Mouse (Mus musculus) forebrain, embryonic 10.5 days (tissue): ENCODE results near the gene Slc29a4. TPM values are rescaled to one million over a fixed set of nuclear protein-coding genes. Genes with fewer than 3 reads are reported as not detected.
A peak's percentile ranks its signal among the peaks of the same experiment; 100 is the strongest.

Source experiments
- DNase-seq: peaks from one replicate; pipeline ENCODE4 v3.0.0-alpha.2; 2017; ENCODE audit warnings: low spot score; ENCODE audit errors: extremely low spot score
- H3K27ac ChIP-seq: fragments of 300-500 bp; sonication (generic); 2 replicates; pipeline ENCODE4 v1.5.1; 2016; ENCODE audit warnings: mild to moderate bottlenecking
- H3K27me3 ChIP-seq: fragments of 300-500 bp; sonication (generic); 2 replicates; pipeline ENCODE4 v1.6.1; 2016; ENCODE audit warnings: mild to moderate bottlenecking; ENCODE audit not compliant: poor library complexity, severe bottlenecking
- H3K36me3 ChIP-seq: fragments of 300-500 bp; sonication (generic); replicated peaks from 2 replicates; pipeline ENCODE4 v1.6.1; 2016; ENCODE audit warnings: mild to moderate bottlenecking, moderate library complexity
- H3K4me1 ChIP-seq: fragments of 300-500 bp; sonication (generic); 2 replicates; pipeline ENCODE4 v1.6.1; 2016
- H3K4me3 ChIP-seq: fragments of 300-500 bp; sonication (generic); 2 replicates; pipeline ENCODE4 v1.5.1; 2016; ENCODE audit warnings: mild to moderate bottlenecking, moderate library complexity
- H3K9me3 ChIP-seq: fragments of 300-500 bp; sonication (generic); 2 replicates; pipeline ENCODE4 v1.6.1; 2016; ENCODE audit warnings: mild to moderate bottlenecking, moderate library complexity
- WGBS: fragments of 180-500 bp; shearing (Covaris S2); methylation state at CpG from one replicate; pipeline ENCODE4 v1.1.7; 2016; 5-methylcytosine and 5-hydroxymethylcytosine counted together
- polyA plus RNA-seq: library from polyadenylated mRNA; unstranded; fragments of >200 nt; fragmentation: Nextera tagmentation; extraction: Ambion mirVana; gene quantifications from 2 replicates; pipeline ENCODE4 v1.2.1, GENCODE M21; 2016

The Slc29a4 gene
- polyA plus RNA-seq, 1 experiment from 2014 or later, result 21.4 TPM

DNA sequence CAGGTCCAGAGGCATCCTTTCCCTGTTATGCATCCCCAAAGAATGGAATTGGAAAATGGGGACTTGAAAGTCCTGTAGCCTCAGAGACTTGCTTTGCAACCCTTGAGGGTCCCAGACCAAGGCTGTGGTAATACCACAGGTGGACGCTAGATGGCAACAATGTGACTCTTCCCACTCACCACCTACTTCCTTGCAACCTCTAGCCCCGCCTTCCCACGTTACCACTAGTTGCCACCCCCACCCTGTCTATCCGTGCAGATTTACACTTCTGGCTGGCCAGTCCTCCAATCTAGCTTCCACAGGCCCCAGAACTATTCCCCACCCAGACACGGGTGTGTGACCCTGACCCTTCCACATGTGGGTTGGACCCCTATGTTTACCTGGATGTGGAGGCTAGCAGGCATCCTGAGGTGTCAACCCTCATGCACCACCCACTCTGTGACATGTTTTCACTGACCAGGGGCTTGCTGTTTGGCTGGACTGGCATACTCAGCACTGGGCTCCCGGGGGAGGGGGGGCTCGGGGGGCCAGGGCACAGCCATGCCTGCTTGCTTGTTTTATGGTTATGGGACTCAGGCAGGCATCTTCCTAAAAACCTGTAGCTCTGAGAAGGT is 31.3 kb downstream of the Slc29a4 start:
- H3K27ac ChIP-seq, result peak overlapping the region; percentile 11; the same call in 1 of the 2 replicates
- WGBS, result 15% methylated on average over 7 of the region's 7 CpGs
- no peaks in the 10 kb centered on the region for H3K27me3 ChIP-seq
- H3K36me3 ChIP-seq, result peaks cover 72% of the 10 kb centered on the region
- no peak overlapping the region for H3K4me3 ChIP-seq
- peaks cover 14% of the 10 kb centered on the region for H3K9me3 ChIP-seq
- DNase-seq, result peak; percentile 72
- peaks cover 13% of the 10 kb centered on the region for H3K4me1 ChIP-seq

DNA sequence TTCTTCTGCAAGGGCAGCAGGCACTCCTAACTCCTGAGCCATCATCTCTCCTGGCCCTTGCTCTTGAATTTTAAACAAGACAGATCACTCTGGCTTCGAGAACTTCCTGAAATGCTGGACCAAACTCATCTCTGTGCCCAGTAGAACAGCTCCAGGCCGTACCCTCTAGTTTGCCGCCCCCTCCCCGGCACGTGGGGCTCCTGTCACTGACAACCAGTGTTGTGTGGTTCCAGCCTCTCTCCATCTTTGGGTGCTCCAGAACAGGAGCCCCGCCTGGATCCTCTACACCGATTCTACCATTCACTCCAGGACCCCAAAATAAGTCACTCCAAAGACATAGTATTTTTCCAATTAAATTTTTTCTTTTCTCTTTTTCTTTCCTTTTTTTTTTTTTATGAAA is 32.0 kb downstream of the Slc29a4 start:
- no peak overlapping the region for H3K4me3 ChIP-seq
- 88% methylated on average over 7 of the region's 7 CpGs for WGBS
- no peaks in the 10 kb centered on the region for H3K27me3 ChIP-seq
- H3K27ac ChIP-seq, result no peak overlapping the region
- H3K36me3 ChIP-seq, result peaks cover 72% of the 10 kb centered on the region
- H3K9me3 ChIP-seq, result peaks cover 14% of the 10 kb centered on the region
- peaks cover 13% of the 10 kb centered on the region for H3K4me1 ChIP-seq
- DNase-seq, result no peak

DNA sequence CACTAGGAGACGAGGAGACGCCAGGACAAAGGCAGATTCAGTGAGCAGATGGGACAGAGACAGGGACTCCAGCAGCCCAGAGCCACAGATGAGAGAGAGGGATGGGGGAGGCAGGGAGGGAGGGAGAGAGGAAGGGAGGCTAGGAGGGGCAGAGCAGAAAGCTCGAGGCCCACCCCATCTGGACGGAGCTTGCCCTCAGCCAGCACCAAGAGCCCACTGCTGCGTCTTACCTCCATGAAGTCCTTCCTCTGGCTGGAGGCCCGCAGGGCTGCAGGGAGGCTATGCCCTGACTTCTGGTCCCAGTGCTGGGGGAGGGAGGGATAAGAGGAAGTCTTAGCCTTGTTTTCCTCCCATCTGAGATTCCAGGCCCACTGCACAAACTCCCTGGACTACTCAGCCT is 34.4 kb downstream of the Slc29a4 start:
- no peak for DNase-seq
- WGBS, result 82% methylated on average over 6 of the region's 6 CpGs
- Histone ChIP-seq H3K27me3 (no peaks in the 10 kb centered on the region), H3K36me3 (peaks cover 78% of the 10 kb centered on the region), H3K9me3 (peaks cover 14% of the 10 kb centered on the region), H3K4me3 (no peak overlapping the region), H3K4me1 (peaks cover 13% of the 10 kb centered on the region), H3K27ac (no peak overlapping the region)

DNA sequence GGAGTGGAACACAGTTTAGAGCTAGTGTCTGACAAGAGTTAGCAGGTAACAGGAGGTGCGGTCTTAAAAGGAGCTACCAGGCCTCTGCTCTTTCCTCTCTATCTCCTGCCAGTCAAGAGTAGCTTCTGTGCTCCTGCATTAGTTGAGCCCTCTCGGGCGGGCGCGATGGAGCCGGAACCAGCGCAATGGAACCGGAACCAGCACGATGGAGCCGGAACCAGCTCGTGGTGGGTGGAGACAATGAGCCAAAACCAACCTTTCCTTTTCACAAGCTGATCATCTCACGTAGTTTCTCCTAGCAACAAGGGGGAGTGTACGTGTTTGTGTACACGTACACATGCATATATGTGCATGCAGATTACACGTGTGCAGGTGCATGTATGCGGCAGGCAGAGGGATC is 36.0 kb downstream of the Slc29a4 start:
- 97% methylated on average over 16 of the region's 16 CpGs for WGBS

DNA sequence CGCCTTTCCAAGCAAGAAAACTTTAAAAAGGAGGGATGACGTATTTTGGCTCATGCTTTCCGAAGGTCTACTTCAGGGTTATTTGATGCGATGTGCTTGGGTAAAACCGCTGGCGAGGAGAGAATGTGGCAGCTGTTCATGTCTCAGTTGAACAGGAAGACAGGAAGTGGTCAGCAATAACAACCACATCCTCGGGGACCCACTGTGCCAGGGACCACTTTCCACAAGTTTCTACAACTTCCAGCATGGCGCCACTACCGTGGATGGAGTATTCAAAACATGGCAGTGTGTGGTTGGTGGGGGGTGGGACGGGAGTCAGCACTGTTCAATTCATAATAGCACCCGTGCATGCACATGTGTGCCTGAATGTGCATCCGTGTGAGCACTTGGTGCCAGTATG is 38.0 kb downstream of the Slc29a4 start:
- Histone ChIP-seq H3K4me1 (no peaks in the 10 kb centered on the region), H3K27me3 (no peaks in the 10 kb centered on the region), H3K27ac (no peak overlapping the region), H3K4me3 (no peak overlapping the region), H3K36me3 (peaks cover 99% of the 10 kb centered on the region), H3K9me3 (peaks cover 11% of the 10 kb centered on the region)
- DNase-seq, result no peak
- WGBS, result 94% methylated on average over 12 of the region's 12 CpGs

More for the DNA sequence above, 36.0 kb downstream of the Slc29a4 start:
- Histone ChIP-seq H3K4me3 (no peak overlapping the region), H3K27ac (no peak overlapping the region), H3K36me3 (peaks cover 90% of the 10 kb centered on the region), H3K4me1 (peaks cover 6% of the 10 kb centered on the region), H3K27me3 (no peaks in the 10 kb centered on the region), H3K9me3 (peaks cover 14% of the 10 kb centered on the region)
- no peak for DNase-seq

DNA sequence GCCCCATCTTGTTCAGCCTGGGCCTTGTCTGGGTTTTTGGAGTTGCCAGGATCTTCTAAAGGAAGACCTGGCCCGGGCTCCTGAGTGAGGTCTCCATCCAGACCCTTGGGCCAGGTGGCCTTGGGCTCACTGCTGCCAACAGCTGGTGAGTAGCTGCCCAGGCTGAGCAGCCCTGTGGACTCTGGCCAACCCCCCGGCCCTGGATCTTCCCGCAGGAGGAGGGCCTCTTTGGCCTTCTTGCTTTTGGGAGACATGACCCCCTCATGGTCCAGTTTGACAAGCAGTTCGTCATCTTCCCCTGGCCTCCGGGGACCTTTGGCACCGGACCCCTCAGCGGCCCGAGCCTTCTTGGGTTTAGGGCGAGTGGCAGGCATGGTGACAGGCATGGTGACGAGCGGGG is 39.6 kb downstream of the Slc29a4 start:
- Histone ChIP-seq H3K36me3 (peaks cover 99% of the 10 kb centered on the region), H3K27me3 (no peaks in the 10 kb centered on the region), H3K4me1 (no peaks in the 10 kb centered on the region), H3K9me3 (peaks cover 5% of the 10 kb centered on the region), H3K27ac (no peak overlapping the region), H3K4me3 (no peak overlapping the region)
- DNase-seq, result no peak
- 94% methylated on average over 11 of the region's 11 CpGs for WGBS

DNA sequence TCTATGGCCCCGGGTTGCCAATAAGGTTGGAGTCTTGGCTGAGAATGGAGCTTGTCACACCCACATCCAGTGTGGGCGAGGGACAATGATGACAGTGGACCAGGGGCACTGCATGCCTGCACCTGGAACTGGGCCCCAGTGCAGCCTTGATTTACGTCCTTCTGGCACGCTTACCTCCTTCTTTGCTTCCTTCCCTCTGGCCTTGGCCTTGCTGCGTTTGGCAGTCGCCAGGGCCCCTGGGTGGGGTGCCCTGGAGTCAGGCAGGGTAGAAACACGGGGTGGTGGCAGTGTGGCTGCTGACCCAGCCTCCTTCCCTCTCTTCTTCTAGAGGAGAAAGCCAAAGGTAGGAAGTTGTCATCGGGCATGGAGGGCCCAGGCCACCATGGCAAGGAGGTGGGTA is 47.6 kb downstream of the Slc29a4 start:
- 89% methylated on average over 8 of the region's 8 CpGs for WGBS
- Histone ChIP-seq H3K27me3 (no peaks in the 10 kb centered on the region), H3K9me3 (no peaks in the 10 kb centered on the region), H3K4me3 (no peak overlapping the region), H3K36me3 (peaks cover 98% of the 10 kb centered on the region), H3K27ac (no peak overlapping the region), H3K4me1 (no peaks in the 10 kb centered on the region)
- DNase-seq, result no peak

DNA sequence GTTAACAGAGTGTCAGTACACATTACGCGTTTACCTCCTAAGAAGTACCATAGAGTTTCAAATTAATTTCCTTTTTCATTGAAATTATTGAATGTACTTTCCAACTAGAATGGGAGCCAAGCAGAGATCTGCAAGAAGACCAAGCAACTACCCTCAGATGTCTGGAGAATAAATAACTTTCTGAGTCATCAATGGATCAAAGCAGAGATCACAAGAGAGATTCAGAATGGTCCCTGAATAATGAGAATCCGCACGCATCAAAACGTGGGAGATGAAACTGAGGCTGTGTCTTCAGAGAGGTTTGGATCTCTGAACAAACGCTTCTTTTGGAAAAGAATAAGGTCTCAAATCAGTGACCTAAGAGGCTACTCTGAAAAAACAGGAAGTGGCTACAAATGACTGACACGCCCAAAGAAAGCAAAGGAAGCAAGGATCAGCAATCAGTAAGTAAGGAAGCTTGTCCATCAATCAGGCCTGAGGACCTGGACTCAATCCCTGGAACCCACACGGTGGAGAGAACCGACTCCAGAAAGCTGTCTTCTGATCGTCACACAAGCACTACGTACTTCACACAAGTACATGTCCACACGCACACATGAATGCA is 54.8 kb downstream of the Slc29a4 start:
- Histone ChIP-seq H3K9me3 (no peaks in the 10 kb centered on the region), H3K4me1 (peaks cover 6% of the 10 kb centered on the region; the same call in 1 of the 2 replicates), H3K27ac (no peak overlapping the region), H3K27me3 (no peaks in the 10 kb centered on the region), H3K4me3 (no peak overlapping the region), H3K36me3 (peaks cover 99% of the 10 kb centered on the region)
- no peak for DNase-seq
- 88% methylated on average over 12 of the region's 12 CpGs for WGBS

DNA sequence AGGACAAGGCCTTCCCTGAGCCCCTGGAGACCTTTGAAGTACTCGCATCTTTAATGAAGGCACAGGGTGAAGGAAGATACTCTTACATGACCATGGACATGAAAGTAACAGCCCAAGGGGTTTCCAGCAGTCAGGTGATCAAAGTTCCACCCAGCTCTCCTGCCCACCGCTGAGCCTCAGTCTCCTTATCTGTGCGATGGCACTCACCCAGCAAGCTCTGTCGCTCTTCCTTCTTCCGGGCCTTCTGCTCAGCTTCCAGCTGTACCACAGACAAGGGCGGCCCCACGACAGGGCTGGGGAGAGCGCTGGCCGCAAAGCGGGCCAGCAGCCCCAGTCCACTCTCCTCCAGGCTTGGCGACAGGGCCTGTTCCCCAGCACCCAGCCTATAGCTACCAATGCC is 57.9 kb downstream of the Slc29a4 start:
- peaks cover 10% of the 10 kb centered on the region; the same call in 1 of the 2 replicates for H3K4me1 ChIP-seq
- 89% methylated on average over 11 of the region's 11 CpGs for WGBS
- H3K4me3 ChIP-seq, result no peak overlapping the region
- H3K27ac ChIP-seq, result no peak overlapping the region
- H3K9me3 ChIP-seq, result no peaks in the 10 kb centered on the region
- no peak for DNase-seq
- no peaks in the 10 kb centered on the region for H3K27me3 ChIP-seq
- peaks cover 99% of the 10 kb centered on the region for H3K36me3 ChIP-seq

DNA sequence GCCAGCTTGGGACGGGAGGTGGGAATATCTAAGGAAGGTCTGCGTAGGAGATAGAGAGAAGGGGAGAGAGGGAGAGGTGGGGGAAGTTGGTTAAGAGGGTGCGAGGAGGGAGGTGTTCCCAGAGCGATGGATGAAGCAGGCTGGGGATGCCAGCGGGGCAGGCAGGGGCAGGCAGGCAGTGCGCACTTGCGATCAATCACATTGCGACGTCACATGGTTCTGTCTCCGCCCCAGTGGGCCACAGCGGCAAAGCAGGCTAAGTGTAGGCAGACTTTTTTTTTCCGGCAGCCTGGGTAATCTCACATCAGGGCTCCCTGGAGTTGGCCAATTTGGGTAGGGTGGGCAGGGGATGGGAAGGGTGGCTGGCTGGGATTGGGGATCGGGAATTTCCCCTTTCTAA is 59.9 kb downstream of the Slc29a4 start:
- Histone ChIP-seq H3K27ac (peak overlapping the region; percentile 32; the same call in 1 of the 2 replicates), H3K36me3 (peaks cover 99% of the 10 kb centered on the region)
- 55% methylated on average over 13 of the region's 13 CpGs for WGBS

DNA sequence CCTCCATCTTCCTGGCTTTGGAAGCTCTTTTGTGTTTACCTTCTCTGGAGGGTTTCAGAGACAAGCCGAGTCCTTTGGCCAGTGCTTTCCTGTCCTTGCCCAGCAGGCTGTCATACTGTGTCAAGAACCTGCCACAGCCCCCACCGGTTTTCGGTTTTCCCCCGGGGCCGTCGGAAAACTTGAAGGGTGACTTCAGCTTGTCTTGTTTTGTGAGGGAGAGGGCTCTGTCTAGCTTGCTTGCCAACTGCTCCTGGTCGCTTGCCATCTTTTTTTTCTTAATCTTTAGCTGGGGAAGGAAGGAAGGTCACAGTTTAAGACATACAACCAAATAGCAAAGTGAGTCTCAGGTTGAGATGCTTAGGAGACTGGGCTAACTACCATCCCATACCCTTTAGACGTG is 67.5 kb downstream of the Slc29a4 start:
- Histone ChIP-seq H3K4me1 (no peaks in the 10 kb centered on the region), H3K27ac (no peak overlapping the region), H3K9me3 (no peaks in the 10 kb centered on the region), H3K36me3 (peaks cover 100% of the 10 kb centered on the region), H3K4me3 (no peak overlapping the region), H3K27me3 (no peaks in the 10 kb centered on the region)
- no peak for DNase-seq
- WGBS, result 93% methylated on average over 8 of the region's 8 CpGs

More for the DNA sequence above, 59.9 kb downstream of the Slc29a4 start:
- H3K9me3 ChIP-seq, result no peaks in the 10 kb centered on the region
- H3K27me3 ChIP-seq, result no peaks in the 10 kb centered on the region
- no peak for DNase-seq
- peaks cover 10% of the 10 kb centered on the region; the same call in 1 of the 2 replicates for H3K4me1 ChIP-seq
- no peak overlapping the region for H3K4me3 ChIP-seq

DNA sequence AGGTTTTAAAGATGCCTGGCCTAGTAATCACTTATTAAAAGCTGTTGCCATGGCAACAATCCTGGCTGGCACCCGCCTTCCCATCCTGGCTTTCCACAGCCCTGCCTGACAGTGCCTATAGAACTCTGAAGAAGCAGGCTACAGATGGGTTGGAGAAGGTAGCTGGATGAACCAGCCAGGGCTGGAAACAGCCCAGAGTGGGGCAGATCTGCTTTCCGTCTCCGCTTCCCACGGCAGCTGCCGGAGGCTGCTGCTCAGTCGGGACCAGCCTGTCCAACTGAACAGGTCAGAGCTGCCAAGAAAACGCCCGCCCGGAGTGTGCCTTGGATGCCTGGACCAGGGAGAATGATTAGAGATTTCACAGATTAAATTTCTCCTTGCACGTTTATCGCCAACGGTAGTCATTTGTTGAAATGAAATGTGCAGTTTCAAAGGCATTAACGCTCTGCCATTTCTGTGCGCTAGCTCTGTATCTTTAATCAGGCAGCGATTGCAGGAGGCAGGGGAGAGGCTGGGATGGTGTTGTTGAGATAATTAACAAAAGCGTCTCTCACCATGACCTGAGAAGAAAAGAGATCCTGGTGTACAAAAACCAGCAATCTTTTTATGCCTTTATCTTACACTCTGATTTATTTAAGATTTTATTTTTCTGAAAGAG is 69.1 kb downstream of the Slc29a4 start:
- H3K4me1 ChIP-seq, result no peaks in the 10 kb centered on the region
- DNase-seq, result no peak
- H3K27me3 ChIP-seq, result no peaks in the 10 kb centered on the region
- H3K36me3 ChIP-seq, result peaks cover 100% of the 10 kb centered on the region
- H3K27ac ChIP-seq, result no peak overlapping the region
- no peak overlapping the region for H3K4me3 ChIP-seq
- whole genome bisulfite sequencing, result 97% methylated on average over 16 of the region's 16 CpGs
- H3K9me3 ChIP-seq, result no peaks in the 10 kb centered on the region
